Mouse (Mus musculus) forebrain, postnatal 0 days (tissue): Measurements from ENCODE around the gene Gm45808. TPM values are rescaled to one million over a fixed set of nuclear protein-coding genes. Genes with fewer than 3 reads are reported as not detected.

Experiments
- ATAC-seq: fragments of 200-750 bp; cut with Nextera tagmentation; 2 replicates; pipeline ENCODE4 v1.8.0; 2017; ENCODE audit warnings: mild to moderate bottlenecking, moderate library complexity
- DNase-seq: peaks from one replicate; pipeline ENCODE4 v3.0.0-alpha.2; 2015
- H3K27ac ChIP-seq: fragments of 300-500 bp; sonication (generic); 2 replicates; pipeline ENCODE4 v1.5.1; 2014; ENCODE audit warnings: low read depth, mild to moderate bottlenecking, antibody characterized with exemption, low read length, moderate library complexity, mixed read lengths
- H3K27me3 ChIP-seq: fragments of 300-500 bp; sonication (generic); 2 replicates; pipeline ENCODE4 v1.6.1; 2014; ENCODE audit warnings: mild to moderate bottlenecking, low read length, mixed read lengths; ENCODE audit not compliant: insufficient read depth
- H3K36me3 ChIP-seq: fragments of 300-500 bp; sonication (generic); 2 replicates; pipeline ENCODE4 v1.6.1; 2014; ENCODE audit warnings: mild to moderate bottlenecking, moderate library complexity; ENCODE audit not compliant: insufficient read depth
- H3K4me1 ChIP-seq: fragments of 300-500 bp; sonication (generic); 2 replicates; pipeline ENCODE4 v1.6.1; 2014; ENCODE audit warnings: antibody characterized with exemption; ENCODE audit not compliant: insufficient read depth
- H3K4me2 ChIP-seq: fragments of 300-500 bp; sonication (generic); 2 replicates; pipeline ENCODE4 v1.6.1; 2014; ENCODE audit warnings: low read depth, mild to moderate bottlenecking, moderate library complexity
- H3K4me3 ChIP-seq: fragments of 300-500 bp; sonication (generic); 2 replicates; pipeline ENCODE4 v1.5.1; 2014; ENCODE audit warnings: low read depth, low read length, mixed read lengths
- H3K9ac ChIP-seq: fragments of 300-500 bp; sonication (generic); 2 replicates; pipeline ENCODE4 v1.6.1; 2014; ENCODE audit warnings: mild to moderate bottlenecking
- H3K9me3 ChIP-seq: fragments of 300-500 bp; sonication (generic); 2 replicates; pipeline ENCODE4 v1.6.1; 2016; ENCODE audit warnings: low read length
- CTCF ChIP-seq: sonication (generic); IDR thresholded peaks from 2 replicates; pipeline ENCODE4 v1.5.1; 2016; ENCODE audit warnings: antibody characterized with exemption, control low read depth, low read depth
- WGBS: fragments of 180-500 bp; shearing (Covaris S2); extraction: QIAGEN DNeasy Blood & Tissue Kit; methylation state at CpG from one replicate; pipeline ENCODE4 v1.1.7; 2014; 5-methylcytosine and 5-hydroxymethylcytosine counted together
- microRNA-seq, 2 experiments: library from miRNA; unstranded; fragments of <30 nt; microRNA quantifications; one replicate each; pipeline ENCODE4; 2016
- polyA plus RNA-seq: library from polyadenylated mRNA; unstranded; fragments of >200 nt; fragmentation: Nextera tagmentation; extraction: Ambion mirVana; gene quantifications from 2 replicates; pipeline ENCODE4 v1.2.1, GENCODE M21; 2015
- total RNA-seq: library from RNA; depleted of rRNA; stranded (reverse); fragments of >200 nt; gene quantifications from 2 replicates; pipeline ENCODE4 v1.2.3, GENCODE M21; 2014; rRNA removed

Gm45808 gene
- total and polyA plus RNA-seq, 2 experiments from 2014 or later, result not detected

DNA sequence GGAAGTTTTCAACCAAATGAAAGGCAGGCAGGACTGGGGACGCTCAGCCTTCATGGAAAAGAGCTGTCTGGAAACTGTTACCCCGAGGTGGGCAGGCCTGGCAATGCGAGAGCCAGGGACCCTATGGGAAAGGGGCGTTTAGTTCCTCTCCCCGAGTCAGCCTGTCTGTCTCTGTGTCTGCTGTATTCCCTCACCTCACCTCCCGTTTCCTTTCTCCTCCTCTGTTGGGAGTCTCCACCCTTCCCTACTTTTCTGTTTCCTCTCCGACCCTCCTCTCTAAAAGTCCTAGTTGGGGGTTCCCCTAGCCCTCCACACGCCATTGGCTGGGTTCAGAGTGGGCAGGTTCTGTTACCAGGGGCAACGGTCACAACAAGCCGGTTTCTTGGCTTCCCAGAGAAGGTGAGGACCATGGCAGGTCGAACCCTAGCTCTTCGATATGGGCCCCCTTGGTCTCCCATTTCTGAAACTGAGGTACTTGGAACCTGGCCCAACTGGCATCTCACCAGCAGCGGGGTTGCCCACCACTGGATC, 68.6 kb downstream of the Gm45808 start:
- H3K4me3 ChIP-seq, result no peak overlapping the region
- H3K4me1 ChIP-seq, result peaks cover 6% of the 10 kb centered on the region; the same call in 1 of the 2 replicates
- no peak for ATAC-seq
- no peak for DNase-seq
- TF ChIP-seq CTCF, result no peak
- H3K27ac ChIP-seq, result no peak overlapping the region
- no peak overlapping the region for H3K9ac ChIP-seq
- H3K36me3 ChIP-seq, result peaks cover 26% of the 10 kb centered on the region
- peaks cover 65% of the 10 kb centered on the region for H3K27me3 ChIP-seq
- H3K4me2 ChIP-seq, result no peak overlapping the region
- H3K9me3 ChIP-seq, result no peaks in the 10 kb centered on the region
- WGBS, result 11% methylated on average over 13 of the region's 13 CpGs

Small RNA genes within 50 kb of the gene (microRNA-seq; reads per million reads assigned to microRNA genes)
- 0 to 0.37 reads per million in 2 experiments for gene Gm22133

Other genes starting within 250 kb of the Gm45808 start
Only the 30 nearest of the 36 such genes appear.
- gene Slc6a21, start 209.3 kb downstream of the Gm45808 start, total RNA-seq, result not detected in 2 replicates
- gene Slc6a21, start 209.3 kb downstream of the Gm45808 start, polyA plus RNA-seq, result not detected in 2 replicates
- gene Trpm4, start 153.0 kb downstream of the Gm45808 start, total RNA-seq, result 17.1 and 17.5 TPM in 2 replicates
- 8.9 and 9.4 TPM in 2 replicates for gene Trpm4, start 153.0 kb downstream of the Gm45808 start, polyA plus RNA-seq
- gene Hrc, start 151.5 kb downstream of the Gm45808 start, total RNA-seq, result 0.46 and 0.52 TPM in 2 replicates
- gene Hrc, start 151.5 kb downstream of the Gm45808 start, polyA plus RNA-seq, result not detected in 2 replicates
- 76.5 and 81.0 TPM in 2 replicates for gene Ppfia3, start 119.8 kb downstream of the Gm45808 start, total RNA-seq
- 21.7 and 26.0 TPM in 2 replicates for gene Ppfia3, start 119.8 kb downstream of the Gm45808 start, polyA plus RNA-seq
- 32.2 and 47.3 TPM in 2 replicates for gene Lin7b, start 116.2 kb downstream of the Gm45808 start, total RNA-seq
- gene Lin7b, start 116.2 kb downstream of the Gm45808 start, polyA plus RNA-seq, result 36.8 and 39.8 TPM in 2 replicates
- 247 and 310 TPM in 2 replicates for gene Snrnp70, start 91.1 kb downstream of the Gm45808 start, total RNA-seq
- 116 and 124 TPM in 2 replicates for gene Snrnp70, start 91.1 kb downstream of the Gm45808 start, polyA plus RNA-seq
- 0.14 TPM in 1 of 2 replicates, not detected in the other for gene Kcna7, start 81.2 kb downstream of the Gm45808 start, total RNA-seq
- not detected in 2 replicates for gene Kcna7, start 81.2 kb downstream of the Gm45808 start, polyA plus RNA-seq
- 0.24 TPM in 1 of 2 replicates, not detected in the other for gene Ntf5, start 73.1 kb downstream of the Gm45808 start, total RNA-seq
- gene Ntf5, start 73.1 kb downstream of the Gm45808 start, polyA plus RNA-seq, result 0.07 and 0.11 TPM in 2 replicates
- gene Lhb, start 66.0 kb downstream of the Gm45808 start, total RNA-seq, result 0.43 TPM in 1 of 2 replicates, not detected in the other
- 0.36 and 1.0 TPM in 2 replicates for gene Lhb, start 66.0 kb downstream of the Gm45808 start, polyA plus RNA-seq
- 9.8 and 11.4 TPM in 2 replicates for gene Gys1, start 52.0 kb downstream of the Gm45808 start, total RNA-seq
- gene Gys1, start 52.0 kb downstream of the Gm45808 start, polyA plus RNA-seq, result 8.6 and 12.3 TPM in 2 replicates
- gene Ruvbl2, start 48.7 kb downstream of the Gm45808 start, total RNA-seq, result 123 and 149 TPM in 2 replicates
- 98.3 and 104 TPM in 2 replicates for gene Ruvbl2, start 48.7 kb downstream of the Gm45808 start, polyA plus RNA-seq
- 2,541 and 3,015 TPM in 2 replicates for gene Ftl1, start 26.9 kb downstream of the Gm45808 start, total RNA-seq
- 5,542 and 6,210 TPM in 2 replicates for gene Ftl1, start 26.9 kb downstream of the Gm45808 start, polyA plus RNA-seq
- gene Bax, start 19.9 kb downstream of the Gm45808 start, total RNA-seq, result 120 and 127 TPM in 2 replicates
- gene Bax, start 19.9 kb downstream of the Gm45808 start, polyA plus RNA-seq, result 276 and 297 TPM in 2 replicates
- 0.19 and 0.46 TPM in 2 replicates for gene Tulp2, start 4.9 kb downstream of the Gm45808 start, total RNA-seq
- gene Tulp2, start 4.9 kb downstream of the Gm45808 start, polyA plus RNA-seq, result 0.07 and 0.25 TPM in 2 replicates
- 3.5 and 4.9 TPM in 2 replicates for gene Dhdh, start 2.0 kb upstream of the Gm45808 start, total RNA-seq
- gene Dhdh, start 2.0 kb upstream of the Gm45808 start, polyA plus RNA-seq, result 1.9 and 3.6 TPM in 2 replicates
- gene Nucb1, start 23.6 kb upstream of the Gm45808 start, total RNA-seq, result 76.8 and 107 TPM in 2 replicates
- 103 and 122 TPM in 2 replicates for gene Nucb1, start 23.6 kb upstream of the Gm45808 start, polyA plus RNA-seq
- 17.1 and 23.8 TPM in 2 replicates for gene Ppp1r15a, start 39.5 kb upstream of the Gm45808 start, total RNA-seq
- 23.9 and 26.3 TPM in 2 replicates for gene Ppp1r15a, start 39.5 kb upstream of the Gm45808 start, polyA plus RNA-seq
- gene Plekha4, start 39.5 kb upstream of the Gm45808 start, total RNA-seq, result 1.2 and 2.9 TPM in 2 replicates
- gene Plekha4, start 39.5 kb upstream of the Gm45808 start, polyA plus RNA-seq, result 1.2 and 1.8 TPM in 2 replicates
- not detected in 2 replicates for gene Hsd17b14, start 68.1 kb upstream of the Gm45808 start, total RNA-seq
- gene Hsd17b14, start 68.1 kb upstream of the Gm45808 start, polyA plus RNA-seq, result 0.13 and 0.63 TPM in 2 replicates
- 13.7 and 14.2 TPM in 2 replicates for gene Bcat2, start 83.3 kb upstream of the Gm45808 start, total RNA-seq
- gene Bcat2, start 83.3 kb upstream of the Gm45808 start, polyA plus RNA-seq, result 17.7 and 20.2 TPM in 2 replicates
- not detected in 2 replicates for gene Fgf21, start 128.7 kb upstream of the Gm45808 start, total RNA-seq
- not detected in 2 replicates for gene Fgf21, start 128.7 kb upstream of the Gm45808 start, polyA plus RNA-seq
- gene Fut1, start 130.5 kb upstream of the Gm45808 start, total RNA-seq, result 0.08 and 0.29 TPM in 2 replicates
- not detected in 2 replicates for gene Fut1, start 130.5 kb upstream of the Gm45808 start, polyA plus RNA-seq
- 0.08 and 0.14 TPM in 2 replicates for gene Izumo1, start 135.0 kb upstream of the Gm45808 start, total RNA-seq
- gene Izumo1, start 135.0 kb upstream of the Gm45808 start, polyA plus RNA-seq, result not detected in 2 replicates
- gene Rasip1, start 140.7 kb upstream of the Gm45808 start, total RNA-seq, result 26.5 and 37.4 TPM in 2 replicates
- 22.8 and 27.2 TPM in 2 replicates for gene Rasip1, start 140.7 kb upstream of the Gm45808 start, polyA plus RNA-seq
- gene Mamstr, start 153.2 kb upstream of the Gm45808 start, total RNA-seq, result 2.2 and 2.8 TPM in 2 replicates
- 2.6 TPM in 2 replicates for gene Mamstr, start 153.2 kb upstream of the Gm45808 start, polyA plus RNA-seq
- gene Fut2, start 179.6 kb upstream of the Gm45808 start, total RNA-seq, result 0.15 TPM in 1 of 2 replicates, not detected in the other
- gene Fut2, start 179.6 kb upstream of the Gm45808 start, polyA plus RNA-seq, result 0.06 and 0.13 TPM in 2 replicates
- 0.23 and 0.33 TPM in 2 replicates for gene Ntn5, start 197.2 kb upstream of the Gm45808 start, total RNA-seq
- gene Ntn5, start 197.2 kb upstream of the Gm45808 start, polyA plus RNA-seq, result 0.47 and 0.79 TPM in 2 replicates
- 0.52 and 0.62 TPM in 2 replicates for gene Sec1, start 207.6 kb upstream of the Gm45808 start, total RNA-seq
- gene Sec1, start 207.6 kb upstream of the Gm45808 start, polyA plus RNA-seq, result 0.18 and 0.34 TPM in 2 replicates
- 104 and 122 TPM in 2 replicates for gene Car11, start 213.0 kb upstream of the Gm45808 start, total RNA-seq
- 92.1 and 102 TPM in 2 replicates for gene Car11, start 213.0 kb upstream of the Gm45808 start, polyA plus RNA-seq
- 9.0 and 11.7 TPM in 2 replicates for gene Dbp, start 218.3 kb upstream of the Gm45808 start, total RNA-seq
- 6.4 and 6.6 TPM in 2 replicates for gene Dbp, start 218.3 kb upstream of the Gm45808 start, polyA plus RNA-seq